Mouse (Mus musculus): ENCODE measurements around the gene Mknk2. TPM values are rescaled to one million over a fixed set of nuclear protein-coding genes. Genes with fewer than 3 reads are reported as not detected.
A peak's percentile ranks its signal among the peaks of the same experiment; 100 is the strongest.

The Mknk2 gene
- polyA plus RNA-seq (2015; fragmentation: Nextera tagmentation; extraction: Ambion mirVana): 55.4 and 56.2 TPM in 2 replicates

DNA sequence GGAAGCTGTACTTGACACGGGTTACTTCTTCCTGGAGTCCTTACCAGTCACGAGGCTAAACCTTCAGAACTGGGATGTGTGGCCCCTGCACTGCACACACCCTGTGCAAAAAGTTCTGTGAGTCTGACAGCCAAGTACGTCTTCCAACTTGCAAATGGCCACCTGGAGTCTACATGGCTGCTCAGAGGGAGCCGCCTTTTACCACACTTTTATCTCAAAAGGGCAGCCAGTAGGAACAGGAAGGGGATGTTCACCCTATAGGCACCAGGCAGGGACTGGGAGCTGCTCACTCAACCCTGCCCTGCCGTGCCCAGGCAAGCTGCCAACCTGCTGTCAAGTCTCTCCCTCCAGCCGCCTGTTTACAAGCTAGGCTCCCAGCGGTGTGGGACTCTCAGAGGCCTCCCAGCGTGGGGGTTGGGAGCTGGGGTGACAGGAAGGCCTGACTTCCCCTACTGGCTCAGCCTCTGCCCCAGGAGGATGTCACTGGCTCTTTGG lies at the start of gene Mknk2:
TSS of gene Mknk2 (minus strand) at position 171 of the 495 bp plus-strand sequence.
- Histone ChIP-seq H3K9ac (peak within 1 kb of the TSS; percentile 80), H3K27me3 (no peaks in the 10 kb centered on the region), H3K36me3 (peaks cover 3% of the 10 kb centered on the region), H3K9me3 (no peaks in the 10 kb centered on the region), H3K4me2 (peak within 1 kb of the TSS; percentile 98), H3K27ac (peak within 1 kb of the TSS; percentile 98), H3K4me1 (replicated peaks) (peaks cover 58% of the 10 kb centered on the region), H3K4me3 (peak within 1 kb of the TSS; percentile 90)
- 25% methylated on average over 8 of the region's 8 CpGs for WGBS
- no peak for ATAC-seq (ENCODE audit: low FRiP score)

DNA sequence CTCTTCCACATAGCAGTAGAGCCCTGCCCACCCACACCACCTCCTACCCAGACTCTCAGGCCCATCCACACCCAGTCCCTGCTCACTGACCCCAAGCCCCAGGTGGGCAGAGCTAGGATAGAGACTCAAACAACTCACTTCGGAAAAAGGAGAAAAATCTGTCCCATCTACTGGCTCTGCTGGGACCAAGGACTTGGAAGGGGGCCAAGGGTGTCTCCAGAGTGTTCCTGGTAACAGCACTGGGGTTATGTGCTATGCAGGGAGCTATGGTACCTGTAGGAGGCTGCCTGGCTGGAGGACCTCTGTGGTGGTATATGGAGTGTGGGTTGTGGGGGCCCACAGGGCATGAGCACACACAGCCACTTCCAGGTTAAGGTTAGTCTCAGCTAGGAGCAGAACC lies 39.4 kb upstream of the Mknk2 start:
- Histone ChIP-seq H3K9ac (no peak overlapping the region), H3K9me3 (no peaks in the 10 kb centered on the region), H3K36me3 (peaks cover 100% of the 10 kb centered on the region), H3K4me3 (no peak overlapping the region), H3K27me3 (no peaks in the 10 kb centered on the region), H3K4me1 (replicated peaks) (no peaks in the 10 kb centered on the region), H3K27ac (no peak overlapping the region), H3K4me2 (no peak overlapping the region)
- no peak for ATAC-seq (ENCODE audit: low FRiP score)
- 90% methylated on average over 1 of the region's 1 CpGs for WGBS

DNA sequence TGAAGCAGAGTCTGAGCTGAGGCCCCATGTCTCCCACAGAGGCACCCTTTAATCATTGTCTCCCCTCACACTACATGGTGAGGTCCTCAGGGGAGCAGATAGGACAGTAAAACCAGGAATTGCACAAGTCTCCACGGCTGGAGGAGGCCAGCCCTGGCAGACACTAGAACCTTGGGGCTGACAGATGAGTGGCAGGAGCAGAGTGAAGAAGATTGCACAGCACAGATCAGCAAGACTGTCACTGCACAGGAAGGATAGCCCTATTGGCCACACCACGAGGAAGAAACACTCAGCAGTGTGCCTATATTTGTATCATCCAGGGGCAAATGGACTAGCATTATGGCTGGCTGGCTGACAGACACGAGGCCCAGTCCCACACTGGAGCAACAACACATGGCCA lies 32.9 kb upstream of the Mknk2 start:
- Histone ChIP-seq H3K4me3 (no peak overlapping the region), H3K27me3 (no peaks in the 10 kb centered on the region), H3K9me3 (no peaks in the 10 kb centered on the region), H3K36me3 (peaks cover 100% of the 10 kb centered on the region), H3K4me2 (no peak overlapping the region), H3K9ac (no peak overlapping the region), H3K4me1 (replicated peaks) (no peaks in the 10 kb centered on the region), H3K27ac (no peak overlapping the region)
- no peak for ATAC-seq (ENCODE audit: low FRiP score)
- 95% methylated on average over 3 of the region's 3 CpGs for WGBS

DNA sequence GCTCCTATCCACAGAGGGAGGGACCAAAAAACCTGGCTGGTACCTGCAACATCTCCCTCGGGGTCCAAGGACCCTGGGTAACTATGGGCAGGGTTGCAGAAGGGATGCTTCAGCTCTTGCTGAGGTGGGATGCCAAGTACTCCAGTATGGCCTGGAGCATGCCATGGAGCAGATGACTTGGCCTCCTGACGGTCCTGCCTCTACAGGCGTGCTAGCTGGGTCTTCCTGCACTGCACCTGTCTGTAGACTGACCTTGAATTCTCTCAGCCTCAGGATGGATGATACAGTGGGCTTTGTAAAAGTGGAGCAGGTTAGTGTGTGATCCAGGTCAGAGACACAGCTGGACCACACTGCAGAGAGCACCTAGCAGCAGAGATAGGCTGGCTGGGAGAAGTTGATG lies 27.6 kb upstream of the Mknk2 start:
- H3K27ac ChIP-seq: no peak overlapping the region
- no peak for ATAC-seq (ENCODE audit: low FRiP score)

DNA sequence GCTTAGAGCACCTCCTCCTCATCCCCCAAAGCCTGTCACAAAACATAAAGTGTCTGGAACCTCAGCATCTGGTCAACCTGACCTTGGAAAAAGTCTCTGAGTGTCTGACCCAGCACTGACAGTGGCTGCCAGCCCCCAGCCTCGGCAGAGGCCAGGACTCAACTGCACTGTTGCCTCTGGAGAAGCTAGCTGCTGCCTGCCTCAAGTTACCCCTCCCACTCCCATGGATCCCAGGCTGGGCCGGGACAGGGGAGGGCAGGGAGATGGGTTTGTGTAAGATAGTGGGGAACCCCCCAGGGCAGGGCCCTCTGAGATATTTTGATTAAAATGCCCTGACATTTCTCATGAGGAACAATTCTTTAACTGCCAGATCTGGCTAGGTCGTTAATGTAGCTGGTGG lies 27.1 kb upstream of the Mknk2 start:
- H3K9me3 ChIP-seq: no peaks in the 10 kb centered on the region
- H3K36me3 ChIP-seq: peaks cover 48% of the 10 kb centered on the region
- WGBS: 80% methylated on average over 3 of the region's 3 CpGs
- H3K4me1 ChIP-seq (replicated peaks): peaks cover 40% of the 10 kb centered on the region
- H3K9ac ChIP-seq: peak overlapping the region; percentile 24; the same call in 1 of the 2 replicates
- no peak overlapping the region for H3K4me3 ChIP-seq
- ATAC-seq (ENCODE audit: low FRiP score): no peak
- no peaks in the 10 kb centered on the region for H3K27me3 ChIP-seq
- no peak overlapping the region for H3K4me2 ChIP-seq
- H3K27ac ChIP-seq: no peak overlapping the region

More for the DNA sequence above, 27.6 kb upstream of the Mknk2 start:
- Histone ChIP-seq H3K36me3 (peaks cover 53% of the 10 kb centered on the region), H3K27me3 (no peaks in the 10 kb centered on the region), H3K4me3 (no peak overlapping the region), H3K9me3 (no peaks in the 10 kb centered on the region), H3K4me2 (no peak overlapping the region), H3K4me1 (replicated peaks) (peaks cover 36% of the 10 kb centered on the region), H3K9ac (no peak overlapping the region)
- 89% methylated on average over 3 of the region's 3 CpGs for WGBS

DNA sequence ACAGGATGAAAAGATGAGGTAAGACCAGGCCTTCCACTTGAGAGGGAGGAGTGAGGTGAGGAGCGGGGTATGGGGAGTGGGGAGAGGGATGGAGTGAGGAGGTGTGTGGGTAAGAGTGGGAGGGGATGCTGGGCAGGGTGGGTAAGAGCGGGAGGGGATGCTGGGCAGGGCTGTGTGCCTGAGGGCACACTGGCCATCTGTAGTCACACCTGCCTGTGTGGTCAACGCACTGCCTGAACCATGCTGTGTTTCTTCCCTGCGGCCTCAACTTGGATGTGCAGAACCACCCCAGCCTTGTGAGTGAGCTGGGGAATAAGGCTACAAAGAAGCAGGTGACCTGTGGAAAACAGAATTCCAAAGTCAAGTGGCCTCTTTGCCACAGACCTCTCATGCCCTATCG lies 26.5 kb upstream of the Mknk2 start:
- Histone ChIP-seq H3K4me2 (no peak overlapping the region), H3K4me1 (replicated peaks) (peaks cover 44% of the 10 kb centered on the region), H3K27me3 (no peaks in the 10 kb centered on the region), H3K27ac (no peak overlapping the region), H3K36me3 (peaks cover 42% of the 10 kb centered on the region), H3K9me3 (no peaks in the 10 kb centered on the region), H3K9ac (0 out of 2 replicates have a peak overlapping the region, but pooled peaks have one; percentile 70), H3K4me3 (no peak overlapping the region)
- 79% methylated on average over 5 of the region's 5 CpGs for WGBS
- no peak for ATAC-seq (ENCODE audit: low FRiP score)

DNA sequence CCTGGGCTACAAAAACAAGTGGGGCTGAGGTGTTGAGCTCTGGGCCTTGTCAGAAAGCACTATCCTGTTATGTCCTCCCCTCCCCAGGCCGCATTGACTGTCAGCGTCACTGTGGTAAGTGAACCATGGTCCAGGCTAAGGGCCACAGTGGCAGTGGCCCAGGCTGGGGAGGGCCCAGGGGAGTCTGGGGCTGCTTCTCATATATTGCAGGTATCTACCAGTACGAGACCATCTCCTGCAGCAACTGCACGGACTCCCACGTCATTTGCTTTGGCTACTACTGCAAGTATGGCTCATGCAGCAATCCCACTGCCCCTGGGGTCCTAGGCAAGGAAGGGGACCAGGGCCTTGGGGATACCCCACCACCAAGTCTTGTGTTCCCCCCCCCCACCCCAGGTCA lies 25.7 kb upstream of the Mknk2 start:
- Histone ChIP-seq H3K4me2 (peak overlapping the region; percentile 74), H3K36me3 (peaks cover 35% of the 10 kb centered on the region), H3K9me3 (no peaks in the 10 kb centered on the region), H3K4me3 (peak overlapping the region; percentile 69), H3K9ac (peak overlapping the region; percentile 70; the same call in 1 of the 2 replicates), H3K4me1 (replicated peaks) (peaks cover 44% of the 10 kb centered on the region), H3K27me3 (no peaks in the 10 kb centered on the region), H3K27ac (peak overlapping the region; percentile 91)
- WGBS: 80% methylated on average over 5 of the region's 5 CpGs
- no peak for ATAC-seq (ENCODE audit: low FRiP score)

DNA sequence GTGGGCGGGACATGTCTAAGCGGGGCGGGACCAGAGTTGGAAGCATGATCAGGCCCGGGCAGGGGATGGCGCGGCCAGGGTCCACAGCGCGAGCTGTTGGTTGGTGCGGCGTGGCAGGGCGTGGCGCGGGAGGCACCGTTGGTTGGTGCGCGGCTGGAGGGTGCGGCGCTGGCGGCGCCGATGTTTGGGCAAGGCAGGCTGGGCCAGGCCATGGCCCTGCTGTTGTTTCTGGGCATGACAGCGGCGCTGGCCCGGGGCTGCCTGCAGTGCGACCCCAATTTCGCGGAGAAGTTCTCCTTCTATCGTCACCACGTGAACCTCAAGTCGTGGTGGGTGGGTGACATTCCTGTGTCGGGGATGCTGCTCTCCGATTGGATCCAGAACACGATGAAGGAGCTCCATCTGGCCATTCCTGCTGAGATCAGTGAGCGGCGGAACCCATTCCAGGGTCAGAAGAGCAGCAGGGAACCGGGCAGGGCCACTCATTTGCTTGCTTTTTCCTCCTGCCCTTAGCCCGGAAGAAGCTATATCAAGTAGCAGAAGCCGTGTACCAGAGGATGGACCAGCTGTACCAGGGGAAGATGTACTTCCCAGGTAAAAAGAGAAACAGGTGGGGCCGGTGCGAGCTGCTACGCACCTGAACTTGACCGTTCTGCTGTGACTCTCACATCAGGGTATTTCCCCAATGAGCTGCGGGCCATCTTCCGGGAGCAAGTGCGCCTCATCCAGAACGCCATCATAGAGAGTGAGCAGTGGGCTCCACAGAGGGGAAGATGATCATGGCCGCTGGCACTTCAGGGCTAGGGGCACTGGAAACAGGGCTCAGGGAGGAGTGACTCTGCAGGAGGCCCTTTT lies 24.9 kb upstream of the Mknk2 start:
- WGBS: 2% methylated on average over 47 of the region's 47 CpGs

DNA sequence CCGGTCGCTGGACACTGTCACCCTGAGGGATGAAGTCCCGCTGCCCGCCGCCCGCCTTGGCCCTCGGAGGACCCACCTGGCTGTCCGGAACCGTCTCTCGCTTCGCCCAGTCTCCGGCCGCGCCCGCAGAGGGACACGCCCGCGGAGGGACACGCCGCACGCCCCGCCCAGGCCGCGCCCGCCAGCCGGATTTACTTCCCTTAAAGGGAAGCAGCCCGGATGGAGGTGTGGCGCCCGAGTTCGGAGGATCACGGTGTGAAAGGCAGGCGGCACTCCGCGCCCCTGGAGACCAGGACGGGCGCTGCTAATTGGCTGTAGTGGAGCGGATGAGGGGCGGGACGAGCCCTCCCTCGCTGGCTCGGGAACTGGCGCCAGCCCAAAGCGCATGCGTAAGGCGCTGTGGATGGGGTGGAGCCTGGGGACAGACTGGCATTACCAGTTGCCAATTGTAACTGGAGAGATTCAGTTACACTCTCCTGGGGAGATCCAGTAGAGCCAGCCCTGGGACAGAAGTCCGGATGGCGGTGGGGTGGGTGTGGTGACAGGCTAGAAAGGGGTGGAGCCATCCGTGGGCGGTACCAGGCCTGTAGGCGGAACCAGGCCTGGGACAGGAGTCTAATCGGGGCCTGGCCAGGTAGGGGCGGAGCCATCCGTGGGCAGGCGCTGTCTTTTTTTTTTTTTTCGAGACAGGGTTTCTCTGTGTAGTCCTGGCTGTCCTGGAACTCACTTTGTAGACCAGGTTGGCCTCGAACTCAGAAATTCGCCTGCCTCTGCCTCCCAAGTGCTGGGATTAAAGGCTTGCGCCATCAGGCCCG lies 24.0 kb upstream of the Mknk2 start, which contains the start of the genes Mob3a and Izumo4:
TSS of gene Mob3a (minus strand) at position 257 of the 815 bp plus-strand sequence.
TSS of gene Izumo4 (plus strand) at position 464 of the 815 bp plus-strand sequence.
- Histone ChIP-seq H3K36me3 (peaks cover 26% of the 10 kb centered on the region), H3K4me3 (peak within 1 kb of the TSS; percentile 69), H3K4me2 (peak within 1 kb of the TSS; percentile 74), H3K9ac (peak within 1 kb of the TSS; percentile 81), H3K27me3 (no peaks in the 10 kb centered on the region), H3K4me1 (replicated peaks) (peaks cover 52% of the 10 kb centered on the region), H3K27ac (peak within 1 kb of the TSS; percentile 91), H3K9me3 (no peaks in the 10 kb centered on the region)
- WGBS: under 1% methylated on average over 59 of the region's 59 CpGs
- ATAC-seq (ENCODE audit: low FRiP score): peak; percentile 96

More for the DNA sequence above, 24.9 kb upstream of the Mknk2 start:
- Histone ChIP-seq H3K36me3 (peaks cover 34% of the 10 kb centered on the region), H3K9me3 (no peaks in the 10 kb centered on the region), H3K27ac (peak overlapping the region; percentile 91), H3K4me2 (peak overlapping the region; percentile 74), H3K4me3 (peak overlapping the region; percentile 69), H3K9ac (peak overlapping the region; percentile 70), H3K4me1 (replicated peaks) (peaks cover 52% of the 10 kb centered on the region), H3K27me3 (no peaks in the 10 kb centered on the region)
- peak; percentile 89 for ATAC-seq (ENCODE audit: low FRiP score)

DNA sequence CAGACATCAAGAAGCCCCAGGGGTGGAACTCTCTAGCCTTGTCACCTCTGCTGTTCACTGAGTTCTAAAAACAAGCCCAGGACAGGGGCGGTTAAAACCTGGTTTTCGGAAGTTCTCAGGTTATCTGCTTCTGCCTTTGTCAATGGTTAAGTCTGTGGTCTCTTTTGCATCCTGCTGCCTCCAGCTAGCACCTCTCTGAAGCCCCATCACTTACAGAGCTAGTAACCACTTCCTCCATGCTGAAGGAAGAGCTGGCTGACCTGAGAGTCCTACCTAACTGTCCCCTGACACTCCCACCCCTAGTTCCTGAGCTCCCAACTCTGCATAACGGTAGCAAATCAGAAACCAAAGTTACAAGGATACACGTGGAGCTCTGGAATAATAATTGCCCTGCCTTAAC lies 22.8 kb upstream of the Mknk2 start:
- Histone ChIP-seq H3K9ac (peak overlapping the region; percentile 81), H3K4me2 (peak overlapping the region; percentile 74), H3K27me3 (no peaks in the 10 kb centered on the region), H3K36me3 (peaks cover 18% of the 10 kb centered on the region), H3K4me3 (peak overlapping the region; percentile 69), H3K4me1 (replicated peaks) (peaks cover 58% of the 10 kb centered on the region), H3K9me3 (no peaks in the 10 kb centered on the region), H3K27ac (0 out of 2 replicates have a peak overlapping the region, but pooled peaks have one; percentile 91)
- WGBS: 52% methylated on average over 4 of the region's 4 CpGs
- no peak for ATAC-seq (ENCODE audit: low FRiP score)

DNA sequence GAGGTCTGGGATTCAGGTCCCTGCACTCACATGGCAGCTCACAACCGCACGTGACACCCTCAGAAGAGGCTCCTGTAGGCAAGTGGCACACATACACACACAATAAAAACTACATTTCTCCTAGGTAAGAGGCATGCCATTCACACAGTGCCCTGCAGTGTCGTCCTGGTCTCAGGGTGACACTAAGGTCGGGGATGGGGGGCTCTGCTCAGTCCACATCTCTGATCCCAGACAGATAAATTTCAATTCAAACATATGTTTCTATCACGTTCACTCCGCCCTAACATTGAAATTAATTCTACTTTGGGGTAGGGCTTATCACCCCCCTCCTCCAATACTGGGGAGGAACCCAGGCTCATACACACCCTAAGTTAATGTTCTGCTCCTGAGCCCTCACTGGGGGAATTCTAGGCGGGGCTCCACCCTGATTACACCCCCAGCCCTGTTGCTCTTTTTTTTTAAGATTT lies 22.2 kb upstream of the Mknk2 start:
- peaks cover 12% of the 10 kb centered on the region for H3K36me3 ChIP-seq
- no peaks in the 10 kb centered on the region for H3K27me3 ChIP-seq
- no peak overlapping the region for H3K4me3 ChIP-seq
- H3K9me3 ChIP-seq: no peaks in the 10 kb centered on the region
- ATAC-seq (ENCODE audit: low FRiP score): no peak
- no peak overlapping the region for H3K27ac ChIP-seq
- peaks cover 58% of the 10 kb centered on the region for H3K4me1 ChIP-seq (replicated peaks)
- peak overlapping the region; percentile 10 for H3K4me2 ChIP-seq
- 0 out of 2 replicates have a peak overlapping the region, but pooled peaks have one; percentile 81 for H3K9ac ChIP-seq
- WGBS: 89% methylated on average over 7 of the region's 7 CpGs

DNA sequence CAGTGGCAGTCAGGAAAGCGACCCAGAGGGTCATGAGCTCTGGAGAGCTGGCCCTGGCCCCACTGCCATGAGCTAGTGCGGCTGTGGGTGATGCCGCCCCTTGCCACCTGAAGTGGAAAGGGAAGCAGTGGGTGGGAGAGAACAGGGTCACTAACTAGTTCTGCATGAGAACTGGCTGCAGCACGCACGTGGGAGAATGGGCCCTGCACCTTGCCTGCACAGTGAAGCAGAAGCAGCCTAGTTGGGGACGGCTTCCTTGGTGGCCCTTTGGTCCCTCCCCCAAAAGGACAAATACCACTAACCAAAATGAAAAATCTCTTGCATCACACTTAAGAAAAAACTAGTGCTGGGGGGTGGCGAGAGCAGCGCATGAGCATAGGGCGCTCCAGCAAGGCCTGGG lies 20.7 kb upstream of the Mknk2 start:
- no peak for ATAC-seq (ENCODE audit: low FRiP score)
- Histone ChIP-seq H3K4me3 (no peak overlapping the region), H3K9me3 (no peaks in the 10 kb centered on the region), H3K4me1 (replicated peaks) (peaks cover 49% of the 10 kb centered on the region), H3K36me3 (peaks cover 24% of the 10 kb centered on the region), H3K27ac (no peak overlapping the region), H3K9ac (peak overlapping the region; percentile 55), H3K4me2 (no peak overlapping the region), H3K27me3 (no peaks in the 10 kb centered on the region)
- 93% methylated on average over 9 of the region's 9 CpGs for WGBS

All from hindbrain, embryonic 13.5 days (tissue).